Mouse (Mus musculus): ENCODE results near the gene Pxdn. TPM values are rescaled to one million over a fixed set of nuclear protein-coding genes. Genes with fewer than 3 reads are reported as not detected.

Gene Pxdn
- total RNA-seq, 4 experiments from 2014 or later: 43.1 to 50.3 (median 47.3) TPM

GRCm38 (mm10) chr12:29952102-29952501, 14.7 kb downstream of the Pxdn start:
- DNase-seq (ENCODE audit: low spot score in 2 of 2): no peak

- DNase-seq (ENCODE audit: low spot score in 2 of 2): no peak
These were observed 16.6 kb downstream of the Pxdn start for GRCm38 (mm10) chr12:29953999-29954398.

- no peak for DNase-seq (ENCODE audit: low spot score in 2 of 2)
These were observed 17.1 kb downstream of the Pxdn start for GRCm38 (mm10) chr12:29954464-29954863.

- DNase-seq (ENCODE audit: low spot score in 2 of 2): no peak
These were observed 19.6 kb downstream of the Pxdn start for GRCm38 (mm10) chr12:29956969-29957368.

- DNase-seq (ENCODE audit: low spot score in 2 of 2): no peak
These were observed 21.2 kb downstream of the Pxdn start for GRCm38 (mm10) chr12:29958637-29959036.

GRCm38 (mm10) chr12:29961041-29961440, 23.6 kb downstream of the Pxdn start:
- no peak for DNase-seq (ENCODE audit: low spot score in 2 of 2)

- no peak for DNase-seq (ENCODE audit: low spot score in 2 of 2)
These were observed 27.6 kb downstream of the Pxdn start for GRCm38 (mm10) chr12:29965016-29965415.

GRCm38 (mm10) chr12:29971795-29972464, 34.5 kb downstream of the Pxdn start:
- no peak for DNase-seq (ENCODE audit: low spot score in 2 of 2)

GRCm38 (mm10) chr12:29972533-29972932, 35.1 kb downstream of the Pxdn start:
- DNase-seq (ENCODE audit: low spot score in 2 of 2): no peak

GRCm38 (mm10) chr12:29980076-29980475, 42.7 kb downstream of the Pxdn start:
- DNase-seq (ENCODE audit: low spot score in 2 of 2): no peak

GRCm38 (mm10) chr12:29981722-29982293, 44.4 kb downstream of the Pxdn start:
- DNase-seq (ENCODE audit: low spot score in 2 of 2): no peak

GRCm38 (mm10) chr12:29983190-29983589, 45.8 kb downstream of the Pxdn start:
- DNase-seq (ENCODE audit: low spot score in 2 of 2): no peak

- no peak for DNase-seq (ENCODE audit: low spot score in 2 of 2)
These were observed 47.7 kb downstream of the Pxdn start for GRCm38 (mm10) chr12:29985126-29985525.

GRCm38 (mm10) chr12:29986241-29986640, 48.8 kb downstream of the Pxdn start:
- no peak for DNase-seq (ENCODE audit: low spot score in 2 of 2)

- no peak for DNase-seq (ENCODE audit: low spot score in 2 of 2)
These were observed 61.5 kb downstream of the Pxdn start for GRCm38 (mm10) chr12:29998895-29999294.

- DNase-seq (ENCODE audit: low spot score in 2 of 2): no peak
These were observed 64.5 kb downstream of the Pxdn start for GRCm38 (mm10) chr12:30001951-30002350.

- no peak for DNase-seq (ENCODE audit: low spot score in 2 of 2)
These were observed 66.4 kb downstream of the Pxdn start for GRCm38 (mm10) chr12:30003680-30004364.

GRCm38 (mm10) chr12:30004365-30004723, 66.9 kb downstream of the Pxdn start:
- no peak for DNase-seq (ENCODE audit: low spot score in 2 of 2)

- DNase-seq (ENCODE audit: low spot score in 2 of 2): no peak
These were observed 69.2 kb downstream of the Pxdn start for GRCm38 (mm10) chr12:30006586-30006985.

GRCm38 (mm10) chr12:30008741-30009140, 71.3 kb downstream of the Pxdn start:
- no peak for DNase-seq (ENCODE audit: low spot score in 2 of 2)

GRCm38 (mm10) chr12:30015501-30015900, 78.1 kb downstream of the Pxdn start:
- peak in 1 of 2 experiments; percentile 59 for DNase-seq (ENCODE audit: low spot score in 2 of 2)

- no peak for DNase-seq (ENCODE audit: low spot score in 2 of 2)
These were observed 79.7 kb downstream of the Pxdn start for GRCm38 (mm10) chr12:30017131-30017530.

GRCm38 (mm10) chr12:30020447-30020846, 83.0 kb downstream of the Pxdn start:
- DNase-seq (ENCODE audit: low spot score in 2 of 2): no peak

Data from left cerebral cortex, adult 8-10 months (tissue).